Comparison of ENCODE assay signal across 11 mouse cellular contexts in the genomic region with DNA sequence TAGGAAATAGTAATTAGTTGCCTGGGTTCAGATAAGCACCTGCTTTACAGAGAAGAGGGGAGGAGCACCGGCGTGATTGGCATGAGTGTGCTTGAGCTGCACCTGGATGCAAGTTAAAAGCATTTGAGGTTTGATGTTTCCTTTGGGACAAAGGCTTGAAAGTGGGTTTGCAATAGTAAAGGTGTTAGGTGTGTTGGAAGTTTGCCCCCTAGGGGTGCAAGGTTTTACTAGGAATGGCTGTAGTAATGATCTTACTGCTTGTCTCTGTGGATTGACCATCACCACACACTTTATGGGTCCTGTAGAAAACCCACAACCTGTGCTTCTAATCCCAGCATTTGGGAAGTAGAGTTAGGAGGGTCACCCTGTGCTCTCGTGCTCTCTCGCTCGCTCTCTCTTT.
DNase-seq lines count a peak whose midpoint lies in the region; ATAC-seq and TF ChIP-seq lines count a peak whose summit lies in the region.
"Had no signal": no experiment of that assay in that cellular context is flagged by ENCODE, and none has a peak within 500 bp of the region (broad histone marks: within the 10 kb centered on the region; RNA-seq: fewer than 3 reads in every experiment).

No protein-coding gene starts in this region.

- H3K9me3 ChIP-seq in hindbrain, embryonic 15.5 days: no peaks in the 10 kb centered on the region
- no peaks in the 10 kb centered on the region for H3K9me3 ChIP-seq in neural tube, embryonic 14.5 days (ENCODE audit: control insufficient read depth, low read length)
- H3K9me3 ChIP-seq: limb, embryonic 12.5 days; lung, embryonic 15.5 days had no signal

- no peak for TF ChIP-seq POLR2A in cerebellum, adult 2 months (IDR thresholded peaks at IDR 0.05; ENCODE audit: borderline replicate concordance, insufficient read depth, low read length)

- H3K4me3 ChIP-seq in cerebellum, adult 2 months (replicated peaks; ENCODE audit: insufficient read depth, low read depth, low read length): peak overlapping the region; percentile 23
- peak overlapping the region; percentile 19; the same call in 1 of the 2 replicates for H3K4me3 ChIP-seq in left cerebral cortex, adult 2 months
- H3K4me3 ChIP-seq in hindbrain, embryonic 15.5 days: peak overlapping the region; percentile 88
- H3K4me3 ChIP-seq in neural tube, embryonic 14.5 days (ENCODE audit: low read depth, low read length): peak overlapping the region; percentile 85
- H3K4me3 ChIP-seq: limb, embryonic 12.5 days; lung, embryonic 15.5 days had no signal

- ATAC-seq in hindbrain, embryonic 15.5 days (ENCODE audit: low FRiP score, low read depth): no peak
- ATAC-seq in neural tube, embryonic 14.5 days (ENCODE audit: low read depth): no peak

- no peak for TF ChIP-seq CTCF in cerebellum, adult 2 months (IDR thresholded peaks at IDR 0.05; ENCODE audit: borderline replicate concordance, insufficient read depth, low read depth, low read length)
- peak; percentile 22 for TF ChIP-seq CTCF in left cerebral cortex, adult 2 months (IDR thresholded peaks at IDR 0.05)

- no peak overlapping the region for H3K27ac ChIP-seq in cerebellum, adult 2 months (ENCODE audit: insufficient read depth, low read length)
- H3K27ac ChIP-seq in left cerebral cortex, adult 2 months: no peak overlapping the region; the same call in 1 of the 2 replicates
- no peak overlapping the region for H3K27ac ChIP-seq in hindbrain, embryonic 15.5 days (replicated peaks)
- H3K27ac ChIP-seq in neural tube, embryonic 14.5 days (ENCODE audit: low read depth, low read length): no peak overlapping the region
- H3K27ac ChIP-seq: limb, embryonic 12.5 days; lung, embryonic 15.5 days had no signal

- no peaks in the 10 kb centered on the region for H3K36me3 ChIP-seq in hindbrain, embryonic 15.5 days
- H3K36me3 ChIP-seq in neural tube, embryonic 14.5 days (ENCODE audit: control insufficient read depth, insufficient read depth, low read length): no peaks in the 10 kb centered on the region
- H3K36me3 ChIP-seq: limb, embryonic 12.5 days; lung, embryonic 15.5 days had no signal

- intact Hi-C loops in left cerebral cortex, adult 2 months (cut with DNase I): loop anchor here (5.0 kb wide), 2 partner anchors 126 to 281 kb away; no protein-coding TSS in a partner anchor

- DNase-seq in cerebellum, adult 2 months: no peak
- no peak for DNase-seq in cerebellum, adult 9-11 months
- no peak for DNase-seq in left cerebral cortex, adult 2 months (ENCODE audit: extremely low spot score in 1 of 2, low spot score in 2 of 2)
- no peak for DNase-seq in left cerebral cortex, adult 9 months (ENCODE audit: low spot score in 2 of 2)
- no peak for DNase-seq in spleen, adult 12 weeks (ENCODE audit: low spot score)
- DNase-seq in retina, postnatal 1 day: no peak
- DNase-seq: gastrocnemius, postnatal 10 days had no signal

- WGBS in cerebellum, adult 2 months: 91% methylated on average over 5 of the region's 5 CpGs
- WGBS in hindbrain, embryonic 15.5 days: 75% methylated on average over 5 of the region's 5 CpGs
- WGBS in neural tube, embryonic 14.5 days: 81% methylated on average over 5 of the region's 5 CpGs

- H3K4me2 ChIP-seq in hindbrain, embryonic 15.5 days: peak overlapping the region; percentile 95
- peak overlapping the region; percentile 96 for H3K4me2 ChIP-seq in neural tube, embryonic 14.5 days (ENCODE audit: low read depth, low read length)
- H3K4me2 ChIP-seq: limb, embryonic 12.5 days; lung, embryonic 15.5 days had no signal

- H3K9ac ChIP-seq in hindbrain, embryonic 15.5 days: no peak overlapping the region
- no peak overlapping the region for H3K9ac ChIP-seq in neural tube, embryonic 14.5 days (replicated peaks; ENCODE audit: low read depth, low read length)
- H3K9ac ChIP-seq: lung, embryonic 15.5 days had no signal

- H3K27me3 ChIP-seq in cerebellum, adult 2 months (ENCODE audit: control insufficient read depth, insufficient read depth, low read length): no peaks in the 10 kb centered on the region
- no peaks in the 10 kb centered on the region for H3K27me3 ChIP-seq in hindbrain, embryonic 15.5 days
- no peaks in the 10 kb centered on the region for H3K27me3 ChIP-seq in neural tube, embryonic 14.5 days (ENCODE audit: control insufficient read depth, insufficient read depth, low read length)

- peaks cover 37% of the 10 kb centered on the region for H3K4me1 ChIP-seq in cerebellum, adult 2 months (ENCODE audit: control insufficient read depth, insufficient read depth, low read length)
- peaks cover 72% of the 10 kb centered on the region for H3K4me1 ChIP-seq in hindbrain, embryonic 15.5 days (replicated peaks)
- peaks cover 67% of the 10 kb centered on the region for H3K4me1 ChIP-seq in neural tube, embryonic 14.5 days (ENCODE audit: control insufficient read depth, insufficient read depth, low read length)

Comparison
In these comparisons a context has a peak if more than half of its experiments do, and no peak if none do; other contexts are left out.
1. H3K4me3 ChIP-seq: peak in every context shown above with its lines; median percentile 88 in hindbrain, embryonic 15.5 days; 85 in neural tube, embryonic 14.5 days; 23 in cerebellum, adult 2 months; 19 in left cerebral cortex, adult 2 months.